Mouse (Mus musculus) embryonic fibroblast, embryonic 13.5 days (primary cell): ENCODE data around the gene B4galt2. TPM values are rescaled to one million over a fixed set of nuclear protein-coding genes. Genes with fewer than 3 reads are reported as not detected.

Source experiments
- H3K27ac ChIP-seq: 2 replicates; pipeline ENCODE4 v1.5.1; 2012; ENCODE audit warnings: low read length, control low read depth, inconsistent platforms; ENCODE audit not compliant: insufficient read depth
- H3K4me1 ChIP-seq: 2 replicates; pipeline ENCODE4 v1.6.1; 2011; ENCODE audit warnings: low read length; ENCODE audit not compliant: control insufficient read depth, insufficient read depth
- H3K4me3 ChIP-seq: 2 replicates; pipeline ENCODE4 v1.5.1; 2011; ENCODE audit warnings: mild to moderate bottlenecking, control low read depth, low read length; ENCODE audit not compliant: insufficient read depth
- CTCF ChIP-seq: IDR thresholded peaks from 2 replicates; pipeline ENCODE4 v1.5.1; 2011; ENCODE audit warnings: mild to moderate bottlenecking, control low read depth, low read length, moderate library complexity, borderline replicate concordance; ENCODE audit not compliant: insufficient read depth
- POLR2A ChIP-seq: IDR thresholded peaks from 2 replicates; pipeline ENCODE4 v1.6.1; 2011; ENCODE audit warnings: low read depth, mild to moderate bottlenecking, control low read depth, low read length, moderate library complexity
- polyA plus RNA-seq: library from polyadenylated mRNA; stranded (reverse); fragments of >200 nt; gene quantifications from 2 replicates; pipeline ENCODE4 v1.2.4, GENCODE M21; 2011; ENCODE audit warnings: low read depth; ENCODE audit not compliant: missing spikeins, insufficient read length

The B4galt2 gene
- polyA plus RNA-seq, 1 experiment, result 45.6 TPM

- peak within 1 kb of the TSS; percentile 42 for H3K27ac ChIP-seq
- peak within 1 kb of the TSS; percentile 78 for H3K4me3 ChIP-seq
- peaks cover 3% of the 10 kb centered on the region for H3K4me1 ChIP-seq
- no peak for TF ChIP-seq POLR2A
- TF ChIP-seq CTCF, result no peak
Measured at GRCm38 (mm10) chr4:117834457-117834844, 48.8 kb downstream of the B4galt2 start, which contains the start of gene Slc6a9. TSS of gene Slc6a9 (plus strand) at chr4:117834506.

- TF ChIP-seq POLR2A (no peak), CTCF (no peak)
- H3K27ac ChIP-seq, result no peak overlapping the region
- peaks cover 3% of the 10 kb centered on the region for H3K4me1 ChIP-seq
- H3K4me3 ChIP-seq, result no peak overlapping the region
Measured at GRCm38 (mm10) chr4:117831920-117832691, 51.2 kb downstream of the B4galt2 start.

- Histone ChIP-seq H3K4me3 (no peak overlapping the region), H3K27ac (no peak overlapping the region), H3K4me1 (peaks cover 3% of the 10 kb centered on the region)
- TF ChIP-seq POLR2A (no peak), CTCF (no peak)
Measured at GRCm38 (mm10) chr4:117831499-117831898, 51.8 kb downstream of the B4galt2 start.

GRCm38 (mm10) chr4:117830801-117831200, 52.5 kb downstream of the B4galt2 start:
- no peak overlapping the region for H3K27ac ChIP-seq
- H3K4me3 ChIP-seq, result no peak overlapping the region
- peaks cover 3% of the 10 kb centered on the region for H3K4me1 ChIP-seq
- TF ChIP-seq POLR2A (no peak), CTCF (no peak)

- H3K4me1 ChIP-seq, result peaks cover 3% of the 10 kb centered on the region
- no peak overlapping the region for H3K4me3 ChIP-seq
- H3K27ac ChIP-seq, result no peak overlapping the region
- no peak for TF ChIP-seq POLR2A
- no peak for TF ChIP-seq CTCF
Measured at GRCm38 (mm10) chr4:117830124-117830551, 53.1 kb downstream of the B4galt2 start.

GRCm38 (mm10) chr4:117829260-117830123, 53.8 kb downstream of the B4galt2 start:
- peaks cover 3% of the 10 kb centered on the region for H3K4me1 ChIP-seq
- no peak overlapping the region for H3K27ac ChIP-seq
- TF ChIP-seq POLR2A (no peak), CTCF (peak; percentile 93)
- H3K4me3 ChIP-seq, result no peak overlapping the region

- Histone ChIP-seq H3K4me1 (peaks cover 3% of the 10 kb centered on the region), H3K4me3 (no peak overlapping the region), H3K27ac (no peak overlapping the region)
- TF ChIP-seq POLR2A (no peak), CTCF (no peak)
Measured at GRCm38 (mm10) chr4:117828572-117829145, 54.6 kb downstream of the B4galt2 start.

Other genes starting within 250 kb of the B4galt2 start
- 17.9 and 18.6 TPM in 2 replicates for gene Dmap1, start 201.2 kb downstream of the B4galt2 start, polyA plus RNA-seq
- not detected in 2 replicates for gene Gm12845, start 159.1 kb downstream of the B4galt2 start, polyA plus RNA-seq
- not detected in 2 replicates for gene Klf17, start 117.8 kb downstream of the B4galt2 start, polyA plus RNA-seq
- 26.0 and 44.0 TPM in 2 replicates for gene Slc6a9, start 49.0 kb downstream of the B4galt2 start, polyA plus RNA-seq
- gene Ccdc24, start 10.9 kb downstream of the B4galt2 start, polyA plus RNA-seq, result 0.78 and 2.5 TPM in 2 replicates
- 137 and 146 TPM in 2 replicates for gene Atp6v0b, start 3.8 kb upstream of the B4galt2 start, polyA plus RNA-seq
- 6.6 and 10.0 TPM in 2 replicates for gene Dph2, start 8.5 kb upstream of the B4galt2 start, polyA plus RNA-seq
- 44.3 and 45.6 TPM in 2 replicates for gene Ipo13, start 31.5 kb upstream of the B4galt2 start, polyA plus RNA-seq
- 2.7 and 5.8 TPM in 2 replicates for gene Artn, start 46.3 kb upstream of the B4galt2 start, polyA plus RNA-seq